Mouse (Mus musculus) E14TG2a.4 (cell line): ENCODE data around the gene Cnn1.

Experiments used
- CTCF ChIP-seq: conservative IDR thresholded peaks from 2 replicates; pipeline ENCODE4 v1.5.1; 2014; ENCODE audit warnings: low read length
- NANOG ChIP-seq: IDR thresholded peaks from 2 replicates; pipeline ENCODE4 v1.6.1; 2014; ENCODE audit warnings: borderline replicate concordance, low read length, mixed read lengths
- POU5F1 ChIP-seq: IDR thresholded peaks from 2 replicates; pipeline ENCODE4 v1.6.1; 2014; ENCODE audit warnings: low read length, borderline replicate concordance

DNA sequence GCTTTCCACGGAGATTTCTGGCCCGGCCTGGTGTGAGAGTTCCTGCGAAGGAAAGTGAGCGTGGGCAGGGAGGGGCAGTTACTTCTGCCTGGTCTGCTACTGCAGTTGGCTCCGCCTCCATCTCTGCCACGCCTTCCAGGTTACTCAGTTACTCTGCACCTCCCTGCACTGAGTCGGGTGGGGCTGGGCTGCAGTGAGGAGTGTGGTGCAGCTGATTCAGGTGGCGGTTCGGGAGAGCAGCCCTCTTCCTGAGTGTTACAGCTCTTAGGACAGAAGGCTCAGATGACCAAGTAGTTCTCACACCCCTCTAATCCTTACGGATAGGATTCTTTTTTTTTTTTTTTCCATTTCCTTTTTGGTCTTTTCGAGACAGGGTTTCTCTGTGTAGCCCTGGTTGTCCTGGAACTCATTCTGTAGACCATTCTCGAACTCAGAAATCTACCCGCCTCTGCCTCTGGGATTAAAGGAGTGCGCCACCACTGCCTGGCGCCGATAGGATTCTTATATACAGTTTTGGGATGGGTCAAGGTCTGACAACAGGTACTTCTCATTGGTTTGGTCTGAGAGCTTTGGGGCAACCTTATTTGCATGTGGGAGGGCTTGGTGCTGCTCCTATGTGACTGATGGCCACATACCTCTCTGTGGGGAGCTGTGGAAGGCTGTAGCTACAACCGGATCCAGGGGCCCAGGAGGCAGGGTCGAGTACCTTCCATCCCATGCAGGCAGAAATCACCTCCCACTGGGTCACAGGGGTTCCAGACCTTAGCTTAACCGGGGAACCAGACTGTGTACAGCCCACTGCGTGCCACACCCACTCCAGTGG is 50.6 kb downstream of the Cnn1 start:
- TF ChIP-seq CTCF (no peak), NANOG (no peak), POU5F1 (no peak)
